Mouse (Mus musculus): ENCODE measurements at regions not wholly inside any gene's neighbourhood (a gene's known extent, or its start where the extent isn't known, plus 50 kb on each side); places are given as distances from the start of the nearest gene placed in this dataset.

- H3K36me3 ChIP-seq (ENCODE audit: control insufficient read depth, insufficient read depth, low read length), result no peaks in the 10 kb centered on the region
- H3K4me2 ChIP-seq (ENCODE audit: low read depth, low read length), result no peak overlapping the region
- 96% methylated on average over 10 of the region's 12 CpGs for WGBS
- no peaks in the 10 kb centered on the region for H3K27me3 ChIP-seq (ENCODE audit: control insufficient read depth, insufficient read depth, low read length)
- H3K4me3 ChIP-seq (ENCODE audit: low read depth, low read length), result no peak overlapping the region
- no peak overlapping the region for H3K9ac ChIP-seq (replicated peaks; ENCODE audit: low read depth, low read length)
- no peaks in the 10 kb centered on the region for H3K4me1 ChIP-seq (ENCODE audit: control insufficient read depth, insufficient read depth, low read length)
- no peak overlapping the region for H3K27ac ChIP-seq (ENCODE audit: low read depth, low read length)
- H3K9me3 ChIP-seq (ENCODE audit: control insufficient read depth, low read length), result no peaks in the 10 kb centered on the region
- ATAC-seq (ENCODE audit: low read depth), result no peak
Observed at GRCm38 (mm10) chr8:15244770-15245485, 199.1 kb upstream of the BB014433 start.

GRCm38 (mm10) chr8:15235410-15235809, 189.5 kb upstream of the BB014433 start:
- 54% methylated on average over 3 of the region's 3 CpGs for WGBS
- Histone ChIP-seq H3K27me3 (ENCODE audit: control insufficient read depth, insufficient read depth, low read length) (no peaks in the 10 kb centered on the region), H3K36me3 (ENCODE audit: control insufficient read depth, insufficient read depth, low read length) (no peaks in the 10 kb centered on the region), H3K9me3 (ENCODE audit: control insufficient read depth, low read length) (no peaks in the 10 kb centered on the region), H3K4me3 (ENCODE audit: low read depth, low read length) (no peak overlapping the region), H3K27ac (ENCODE audit: low read depth, low read length) (no peak overlapping the region), H3K9ac (replicated peaks; ENCODE audit: low read depth, low read length) (no peak overlapping the region), H3K4me1 (ENCODE audit: control insufficient read depth, insufficient read depth, low read length) (no peaks in the 10 kb centered on the region), H3K4me2 (ENCODE audit: low read depth, low read length) (no peak overlapping the region)
- ATAC-seq (ENCODE audit: low read depth), result peak; percentile 56; the same call in 1 of the 2 replicates

- no peaks in the 10 kb centered on the region for H3K4me1 ChIP-seq (ENCODE audit: control insufficient read depth, insufficient read depth, low read length)
- no peaks in the 10 kb centered on the region for H3K9me3 ChIP-seq (ENCODE audit: control insufficient read depth, low read length)
- no peak overlapping the region for H3K4me2 ChIP-seq (ENCODE audit: low read depth, low read length)
- no peak overlapping the region for H3K4me3 ChIP-seq (ENCODE audit: low read depth, low read length)
- no peaks in the 10 kb centered on the region for H3K36me3 ChIP-seq (ENCODE audit: control insufficient read depth, insufficient read depth, low read length)
- WGBS, result 68% methylated on average over 8 of the region's 8 CpGs
- H3K27ac ChIP-seq (ENCODE audit: low read depth, low read length), result no peak overlapping the region
- no peak overlapping the region for H3K9ac ChIP-seq (replicated peaks; ENCODE audit: low read depth, low read length)
- H3K27me3 ChIP-seq (ENCODE audit: control insufficient read depth, insufficient read depth, low read length), result no peaks in the 10 kb centered on the region
- no peak for ATAC-seq (ENCODE audit: low read depth)
Observed at GRCm38 (mm10) chr8:15233241-15233640, 187.4 kb upstream of the BB014433 start.

- no peak overlapping the region for H3K4me3 ChIP-seq (ENCODE audit: low read depth, low read length)
- no peaks in the 10 kb centered on the region for H3K4me1 ChIP-seq (ENCODE audit: control insufficient read depth, insufficient read depth, low read length)
- no peaks in the 10 kb centered on the region for H3K27me3 ChIP-seq (ENCODE audit: control insufficient read depth, insufficient read depth, low read length)
- no peaks in the 10 kb centered on the region for H3K9me3 ChIP-seq (ENCODE audit: control insufficient read depth, low read length)
- H3K9ac ChIP-seq (replicated peaks; ENCODE audit: low read depth, low read length), result no peak overlapping the region
- no peak for ATAC-seq (ENCODE audit: low read depth)
- WGBS, result 92% methylated on average over 2 of the region's 2 CpGs
- H3K27ac ChIP-seq (ENCODE audit: low read depth, low read length), result no peak overlapping the region
- H3K36me3 ChIP-seq (ENCODE audit: control insufficient read depth, insufficient read depth, low read length), result no peaks in the 10 kb centered on the region
- H3K4me2 ChIP-seq (ENCODE audit: low read depth, low read length), result no peak overlapping the region
Observed at GRCm38 (mm10) chr8:15230217-15230616, 184.3 kb upstream of the BB014433 start.

GRCm38 (mm10) chr8:15221211-15221912, 175.5 kb upstream of the BB014433 start:
- no peaks in the 10 kb centered on the region for H3K9me3 ChIP-seq (ENCODE audit: control insufficient read depth, low read length)
- no peak overlapping the region for H3K4me3 ChIP-seq (ENCODE audit: low read depth, low read length)
- H3K27me3 ChIP-seq (ENCODE audit: control insufficient read depth, insufficient read depth, low read length), result no peaks in the 10 kb centered on the region
- ATAC-seq (ENCODE audit: low read depth), result peak; percentile 59; the same call in 1 of the 2 replicates
- 43% methylated on average over 13 of the region's 13 CpGs for WGBS
- no peak overlapping the region for H3K27ac ChIP-seq (ENCODE audit: low read depth, low read length)
- no peak overlapping the region for H3K4me2 ChIP-seq (ENCODE audit: low read depth, low read length)
- H3K4me1 ChIP-seq (ENCODE audit: control insufficient read depth, insufficient read depth, low read length), result no peaks in the 10 kb centered on the region
- H3K9ac ChIP-seq (replicated peaks; ENCODE audit: low read depth, low read length), result no peak overlapping the region
- H3K36me3 ChIP-seq (ENCODE audit: control insufficient read depth, insufficient read depth, low read length), result no peaks in the 10 kb centered on the region

- Histone ChIP-seq H3K4me1 (ENCODE audit: control insufficient read depth, insufficient read depth, low read length) (no peaks in the 10 kb centered on the region), H3K9ac (replicated peaks; ENCODE audit: low read depth, low read length) (no peak overlapping the region)
- no peak for ATAC-seq (ENCODE audit: low read depth)
Observed at GRCm38 (mm10) chr8:15209856-15210521, 164.1 kb upstream of the BB014433 start.

GRCm38 (mm10) chr8:15201556-15201955, 155.7 kb upstream of the BB014433 start:
- Histone ChIP-seq H3K36me3 (ENCODE audit: control insufficient read depth, insufficient read depth, low read length) (no peaks in the 10 kb centered on the region), H3K27ac (ENCODE audit: low read depth, low read length) (no peak overlapping the region), H3K4me3 (ENCODE audit: low read depth, low read length) (no peak overlapping the region), H3K9me3 (ENCODE audit: control insufficient read depth, low read length) (no peaks in the 10 kb centered on the region), H3K4me2 (ENCODE audit: low read depth, low read length) (no peak overlapping the region), H3K9ac (replicated peaks; ENCODE audit: low read depth, low read length) (no peak overlapping the region), H3K4me1 (ENCODE audit: control insufficient read depth, insufficient read depth, low read length) (no peaks in the 10 kb centered on the region), H3K27me3 (ENCODE audit: control insufficient read depth, insufficient read depth, low read length) (no peaks in the 10 kb centered on the region)
- no peak for ATAC-seq (ENCODE audit: low read depth)
- 92% methylated on average over 6 of the region's 6 CpGs for whole genome bisulfite sequencing

More at GRCm38 (mm10) chr8:15209856-15210521, 164.1 kb upstream of the BB014433 start:
- Histone ChIP-seq H3K27ac (ENCODE audit: low read depth, low read length) (no peak overlapping the region), H3K36me3 (ENCODE audit: control insufficient read depth, insufficient read depth, low read length) (no peaks in the 10 kb centered on the region), H3K4me3 (ENCODE audit: low read depth, low read length) (no peak overlapping the region), H3K9me3 (ENCODE audit: control insufficient read depth, low read length) (no peaks in the 10 kb centered on the region), H3K27me3 (ENCODE audit: control insufficient read depth, insufficient read depth, low read length) (no peaks in the 10 kb centered on the region), H3K4me2 (ENCODE audit: low read depth, low read length) (no peak overlapping the region)
- 77% methylated on average over 6 of the region's 6 CpGs for WGBS

GRCm38 (mm10) chr8:15190708-15191107, 144.8 kb upstream of the BB014433 start:
- no peaks in the 10 kb centered on the region for H3K27me3 ChIP-seq (ENCODE audit: control insufficient read depth, insufficient read depth, low read length)

More at GRCm38 (mm10) chr8:15190708-15191107, 144.8 kb upstream of the BB014433 start:
- Histone ChIP-seq H3K36me3 (ENCODE audit: control insufficient read depth, insufficient read depth, low read length) (no peaks in the 10 kb centered on the region), H3K9ac (replicated peaks; ENCODE audit: low read depth, low read length) (no peak overlapping the region), H3K9me3 (ENCODE audit: control insufficient read depth, low read length) (no peaks in the 10 kb centered on the region), H3K4me3 (ENCODE audit: low read depth, low read length) (no peak overlapping the region), H3K4me1 (ENCODE audit: control insufficient read depth, insufficient read depth, low read length) (no peaks in the 10 kb centered on the region), H3K4me2 (ENCODE audit: low read depth, low read length) (no peak overlapping the region), H3K27ac (ENCODE audit: low read depth, low read length) (no peak overlapping the region)
- no peak for ATAC-seq (ENCODE audit: low read depth)
- 81% methylated on average over 3 of the region's 3 CpGs for WGBS
